Mouse (Mus musculus) MEL-GATA-1-ER (cell line): ENCODE measurements at regions not wholly inside any gene's neighbourhood (a gene's known extent, or its start where the extent isn't known, plus 50 kb on each side); places are given as distances from the start of the nearest gene placed in this dataset.
"Not testable (repeated sequence)": the region's sequence is repeated elsewhere in the genome, so short reads cannot be mapped to it uniquely, and the experiment has no call there.

Experiments used
- DNase-seq: peaks from one replicate; pipeline ENCODE4 v3.0.0-alpha.2; 2012; ENCODE audit warnings: low read depth; ENCODE audit errors: extremely low read depth

- not testable (repeated sequence) for DNase-seq
These were observed 81.3 kb downstream of the Ogfrl1 start for GRCm38 (mm10) chr1:23316288-23316687.

GRCm38 (mm10) chr1:23314863-23315262 lies 82.7 kb downstream of the Ogfrl1 start:
- not testable (repeated sequence) for DNase-seq

- no peak for DNase-seq
These were observed 104.9 kb downstream of the Ogfrl1 start for GRCm38 (mm10) chr1:23292718-23293117.

GRCm38 (mm10) chr1:23286741-23287140 lies 110.8 kb downstream of the Ogfrl1 start:
- DNase-seq: no peak

GRCm38 (mm10) chr1:23282870-23283219 lies 114.7 kb downstream of the Ogfrl1 start:
- no peak for DNase-seq

GRCm38 (mm10) chr1:23282215-23282869 lies 115.2 kb downstream of the Ogfrl1 start:
- DNase-seq: peak; percentile 86

GRCm38 (mm10) chr1:23279827-23280226 lies 117.7 kb downstream of the Ogfrl1 start:
- DNase-seq: no peak

- DNase-seq: no peak
These were observed 125.5 kb downstream of the Ogfrl1 start for GRCm38 (mm10) chr1:23272077-23272476.

- no peak for DNase-seq
These were observed 126.4 kb downstream of the Ogfrl1 start for GRCm38 (mm10) chr1:23270910-23271822.

- no peak for DNase-seq
These were observed 129.5 kb downstream of the Ogfrl1 start for GRCm38 (mm10) chr1:23268062-23268461.

GRCm38 (mm10) chr1:23265556-23266232 lies 131.9 kb downstream of the Ogfrl1 start:
- no peak for DNase-seq

- DNase-seq: no peak
These were observed 133.3 kb downstream of the Ogfrl1 start for GRCm38 (mm10) chr1:23264251-23264650.

- DNase-seq: no peak
These were observed 133.8 kb downstream of the Ogfrl1 start for GRCm38 (mm10) chr1:23263798-23264197.

- no peak for DNase-seq
These were observed 135.9 kb downstream of the Ogfrl1 start for GRCm38 (mm10) chr1:23261652-23262051.

GRCm38 (mm10) chr1:23257306-23257895 lies 140.2 kb downstream of the Ogfrl1 start:
- no peak for DNase-seq

GRCm38 (mm10) chr1:23256630-23257001 lies 141.0 kb downstream of the Ogfrl1 start:
- DNase-seq: peak; percentile 27

- DNase-seq: peak; percentile 88
These were observed 141.5 kb downstream of the Ogfrl1 start for GRCm38 (mm10) chr1:23255925-23256629.

- no peak for DNase-seq
These were observed 143.3 kb downstream of the Ogfrl1 start for GRCm38 (mm10) chr1:23254235-23254634.

GRCm38 (mm10) chr1:23231522-23231921 lies 129.5 kb upstream of the 4933415F23Rik start:
- no peak for DNase-seq

GRCm38 (mm10) chr1:23228478-23228877 lies 126.4 kb upstream of the 4933415F23Rik start:
- no peak for DNase-seq
